8 mouse cellular contexts compared by ENCODE assay signal in genomic region chr10:63692039-63692438, GRCm38 (mm10).
DNase-seq lines count a peak whose midpoint lies in the region; ATAC-seq and TF ChIP-seq lines count a peak whose summit lies in the region.

No protein-coding gene starts in this region.

- 54% methylated on average over 3 of the region's 3 CpGs for WGBS in embryonic facial prominence, embryonic 14.5 days

- no peak overlapping the region for H3K4me3 ChIP-seq in testis, adult 2 months (ENCODE audit: control insufficient read depth, low read depth, low read length)
- H3K4me3 ChIP-seq in embryonic facial prominence, embryonic 14.5 days (ENCODE audit: low read depth, low read length) = no peak overlapping the region

- H3K9ac ChIP-seq in embryonic facial prominence, embryonic 14.5 days (ENCODE audit: low read depth, low read length) = no peak overlapping the region

- peak; percentile 8 for DNase-seq in gastrocnemius, adult 18-20 months (ENCODE audit: low spot score)
- DNase-seq in gastrocnemius, postnatal 36 days = no peak
- DNase-seq in testis, postnatal 14 days (ENCODE audit: low spot score) = no peak
- DNase-seq in embryonic facial prominence, embryonic 14.5 days (ENCODE audit: low spot score) = peak; percentile 36
- no peak for DNase-seq in B cell, adult 2 months
- no peak for DNase-seq in left cerebral cortex, postnatal 25 days (ENCODE audit: low spot score in 2 of 2)

- no peaks in the 10 kb centered on the region for H3K27me3 ChIP-seq in testis, adult 2 months (ENCODE audit: control insufficient read depth, insufficient read depth, low read length)
- no peaks in the 10 kb centered on the region for H3K27me3 ChIP-seq in embryonic facial prominence, embryonic 14.5 days (replicated peaks; ENCODE audit: control insufficient read depth, insufficient read depth, low read length)

- no peak for ATAC-seq in embryonic facial prominence, embryonic 14.5 days (ENCODE audit: low read depth)
- peak; percentile 96 for ATAC-seq in megakaryocyte progenitor cell, adult 5-6 weeks (replicated peaks; ENCODE audit: poor library complexity)

- intact Hi-C loops in gastrocnemius, postnatal 36 days (cut with DNase I) = loop anchor here (2.0 kb wide), 1 partner anchor 107 kb away; no protein-coding TSS in a partner anchor
- intact Hi-C loops in left cerebral cortex, postnatal 25 days (cut with DNase I) = no loop called here

- peak; percentile 12; the same call in 1 of the 2 replicates for TF ChIP-seq CTCF in testis, adult 2 months (IDR thresholded peaks at IDR 0.05; ENCODE audit: control insufficient read depth, insufficient read depth, insufficient replicate concordance, low read depth, low read length)

- H3K4me1 ChIP-seq in testis, adult 2 months (ENCODE audit: control insufficient read depth, insufficient read depth, low read length) = no peaks in the 10 kb centered on the region
- no peaks in the 10 kb centered on the region for H3K4me1 ChIP-seq in embryonic facial prominence, embryonic 14.5 days (ENCODE audit: control insufficient read depth, insufficient read depth, low read length)

- H3K36me3 ChIP-seq in testis, adult 2 months (ENCODE audit: control insufficient read depth, insufficient read depth, low read length) = no peaks in the 10 kb centered on the region
- no peaks in the 10 kb centered on the region for H3K36me3 ChIP-seq in embryonic facial prominence, embryonic 14.5 days (ENCODE audit: control insufficient read depth, insufficient read depth, low read length)

- no peaks in the 10 kb centered on the region for H3K9me3 ChIP-seq in embryonic facial prominence, embryonic 14.5 days (ENCODE audit: control insufficient read depth, low read length)

- no peak overlapping the region for H3K4me2 ChIP-seq in embryonic facial prominence, embryonic 14.5 days (ENCODE audit: low read depth, low read length)

- no peak for TF ChIP-seq POLR2A in testis, adult 2 months (IDR thresholded peaks at IDR 0.05; ENCODE audit: control insufficient read depth, low read depth, low read length)

- no peak overlapping the region for H3K27ac ChIP-seq in testis, adult 2 months (ENCODE audit: control insufficient read depth, insufficient read depth, low read depth, low read length)
- no peak overlapping the region for H3K27ac ChIP-seq in embryonic facial prominence, embryonic 14.5 days (replicated peaks; ENCODE audit: low read depth, low read length)

Comparison
In these comparisons a context has a peak if more than half of its experiments do, and no peak if none do; other contexts are left out.
1. DNase-seq: peak in gastrocnemius, adult 18-20 months (single experiment) and embryonic facial prominence, embryonic 14.5 days (single experiment); none in gastrocnemius, postnatal 36 days (0 of 2), testis, postnatal 14 days (single experiment), B cell, adult 2 months (0 of 2) and left cerebral cortex, postnatal 25 days (0 of 2).